Mouse (Mus musculus): ENCODE data around the gene Vmn1r129.
"Not testable (repeated sequence)": the region's sequence is repeated elsewhere in the genome, so short reads cannot be mapped to it uniquely, and the experiment has no call there.

Vmn1r129 gene

DNA sequence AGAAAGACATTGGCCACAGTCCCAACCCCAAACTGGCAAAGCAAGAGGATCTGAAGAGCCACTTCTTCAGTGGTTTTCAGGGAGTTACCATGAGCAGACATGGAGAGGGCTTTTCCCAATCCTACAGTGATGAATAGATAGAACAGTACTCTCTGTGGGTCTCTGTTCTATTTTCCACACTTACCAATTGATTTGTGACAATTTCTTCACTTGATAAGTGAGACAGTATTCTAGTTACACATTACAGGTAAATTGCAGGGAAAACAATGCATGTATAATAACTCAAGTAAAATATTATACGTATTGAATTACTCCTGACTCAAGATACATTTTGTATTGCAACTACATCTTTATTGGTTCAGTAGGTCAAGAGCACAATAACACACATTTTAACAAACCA is at the start of gene Vmn1r129:
Gene Vmn1r129, minus strand, starts transcription at position 101 of the 400 bp plus-strand sequence.
- DNase-seq, result not testable (repeated sequence)

GRCm38 (mm10) chr7:21349073-21349472 is 12.0 kb downstream of the Vmn1r129 start, which contains the start of gene Vmn1r128:
Vmn1r128 (plus strand) TSS chr7:21349373.
- DNase-seq, result not testable (repeated sequence)

GRCm38 (mm10) chr7:21319761-21320160 is 41.3 kb downstream of the Vmn1r129 start, which contains the start of gene Vmn1r127:
Vmn1r127 (minus strand) TSS chr7:21319861.
- not testable (repeated sequence) for DNase-seq
